ENCODE assay signal across 9 mouse cellular contexts in the genomic region with DNA sequence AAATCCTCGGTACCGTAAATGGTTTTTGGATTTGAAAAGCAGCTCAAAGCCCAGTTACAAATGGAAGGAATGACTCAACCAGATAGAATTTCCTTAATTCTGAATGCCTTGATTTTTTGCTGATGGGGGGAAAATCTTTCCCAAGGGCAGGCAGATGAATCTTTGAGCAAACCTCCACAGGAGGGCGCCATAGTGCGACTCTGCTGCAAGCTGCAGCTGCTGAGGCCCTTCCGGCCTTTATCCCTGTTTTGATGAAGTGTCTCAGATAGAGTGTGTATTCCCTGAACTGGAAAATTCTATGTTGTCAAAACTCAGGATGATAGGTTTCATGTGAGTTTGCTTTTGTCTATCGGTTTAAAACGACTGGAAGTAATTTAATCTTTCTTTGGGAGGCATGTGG.
DNase-seq lines count a peak whose midpoint lies in the region; ATAC-seq and TF ChIP-seq lines count a peak whose summit lies in the region.
"Had no signal": no experiment of that assay in that cellular context is flagged by ENCODE, and none has a peak within 500 bp of the region (broad histone marks: within the 10 kb centered on the region; RNA-seq: fewer than 3 reads in every experiment).

No protein-coding gene starts in this region.

- no peaks in the 10 kb centered on the region for H3K4me1 ChIP-seq in small intestine, adult 2 months (ENCODE audit: control insufficient read depth, insufficient read depth, insufficient read length, low read length)

- H3K36me3 ChIP-seq in small intestine, adult 2 months (ENCODE audit: control insufficient read depth, insufficient read depth, low read length), result no peaks in the 10 kb centered on the region
- H3K36me3 ChIP-seq: limb, embryonic 13.5 days had no signal

- peak; percentile 78; the same call in 1 of the 2 replicates for TF ChIP-seq CTCF in small intestine, adult 2 months (IDR thresholded peaks at IDR 0.05; ENCODE audit: extremely low read depth, insufficient read length, insufficient replicate concordance, low read depth, low read length)

- intact Hi-C loops in gastrocnemius, postnatal 36 days (cut with DNase I), result no loop called here

- no peak for TF ChIP-seq POLR2A in small intestine, adult 2 months (IDR thresholded peaks at IDR 0.05; ENCODE audit: low read depth, low read length)

- no peaks in the 10 kb centered on the region for H3K27me3 ChIP-seq in small intestine, adult 2 months (ENCODE audit: control insufficient read depth, insufficient read depth, low read length)
- H3K27me3 ChIP-seq: limb, embryonic 13.5 days had no signal

- 24% methylated on average over 7 of the region's 7 CpGs for WGBS in small intestine, adult 2 months

- DNase-seq in A20 (ENCODE audit: low read depth, low spot score), result peak; percentile 49
- DNase-seq in ES-CJ7 (ENCODE audit: low read depth, low spot score), result peak; percentile 46
- peak; percentile 84 to 90 for DNase-seq in cerebellum, postnatal 14 days
- peak; percentile 59 to 79 for DNase-seq in gastrocnemius, postnatal 36 days
- peak; percentile 31 for DNase-seq in layer of hippocampus, adult 9-10 months (ENCODE audit: low spot score)
- DNase-seq in lung, postnatal 14 days, result peak; percentile 93

- H3K4me3 ChIP-seq in small intestine, adult 2 months (ENCODE audit: low read depth, low read length), result no peak overlapping the region
- H3K4me3 ChIP-seq: limb, embryonic 13.5 days had no signal

- ATAC-seq in erythroblast, adult 5-6 weeks (replicated peaks; ENCODE audit: low FRiP score, poor library complexity, severe bottlenecking), result no peak

- no peak overlapping the region for H3K27ac ChIP-seq in small intestine, adult 2 months (ENCODE audit: insufficient read depth, low read depth, low read length)
- H3K27ac ChIP-seq: limb, embryonic 13.5 days had no signal

Comparison
In these comparisons a context has a peak if more than half of its experiments do, and no peak if none do; other contexts are left out.
1. DNase-seq: peak in every context shown above with its lines; median percentile 93 in lung, postnatal 14 days; 87 in cerebellum, postnatal 14 days; 69 in gastrocnemius, postnatal 36 days; 49 in A20; 46 in ES-CJ7; 31 in layer of hippocampus, adult 9-10 months.